Mouse (Mus musculus) bone marrow macrophage, adult 2 months (primary cell): ENCODE results near the gene Tle6. TPM values are rescaled to one million over a fixed set of nuclear protein-coding genes. Genes with fewer than 3 reads are reported as not detected.

ENCODE experiments used
- H3K27ac ChIP-seq: 2 replicates; pipeline ENCODE4 v1.5.1; 2012; ENCODE audit warnings: low read depth, low read length; ENCODE audit not compliant: insufficient read depth
- H3K4me1 ChIP-seq: 2 replicates; pipeline ENCODE4 v1.6.1; 2012; ENCODE audit warnings: low read length; ENCODE audit not compliant: control insufficient read depth, insufficient read depth
- H3K4me3 ChIP-seq: 2 replicates; pipeline ENCODE4 v1.5.1; 2012; ENCODE audit warnings: mild to moderate bottlenecking, low read length, moderate library complexity; ENCODE audit not compliant: insufficient read depth
- CTCF ChIP-seq: IDR thresholded peaks from 2 replicates; pipeline ENCODE4 v1.5.1; 2012; ENCODE audit warnings: low read depth, mild to moderate bottlenecking, low read length, moderate library complexity
- POLR2A ChIP-seq: IDR thresholded peaks from 2 replicates; pipeline ENCODE4 v1.6.1; 2012; ENCODE audit warnings: mild to moderate bottlenecking, low read depth, low read length, borderline replicate concordance
- polyA plus RNA-seq: library from polyadenylated mRNA; stranded (reverse); fragments of >200 nt; gene quantifications from 2 replicates; pipeline ENCODE4 v1.2.4, GENCODE M21; 2012; ENCODE audit not compliant: missing spikeins, insufficient read depth, insufficient read length

Gene Tle6
- polyA plus RNA-seq, 1 experiment = 47.9 TPM

DNA sequence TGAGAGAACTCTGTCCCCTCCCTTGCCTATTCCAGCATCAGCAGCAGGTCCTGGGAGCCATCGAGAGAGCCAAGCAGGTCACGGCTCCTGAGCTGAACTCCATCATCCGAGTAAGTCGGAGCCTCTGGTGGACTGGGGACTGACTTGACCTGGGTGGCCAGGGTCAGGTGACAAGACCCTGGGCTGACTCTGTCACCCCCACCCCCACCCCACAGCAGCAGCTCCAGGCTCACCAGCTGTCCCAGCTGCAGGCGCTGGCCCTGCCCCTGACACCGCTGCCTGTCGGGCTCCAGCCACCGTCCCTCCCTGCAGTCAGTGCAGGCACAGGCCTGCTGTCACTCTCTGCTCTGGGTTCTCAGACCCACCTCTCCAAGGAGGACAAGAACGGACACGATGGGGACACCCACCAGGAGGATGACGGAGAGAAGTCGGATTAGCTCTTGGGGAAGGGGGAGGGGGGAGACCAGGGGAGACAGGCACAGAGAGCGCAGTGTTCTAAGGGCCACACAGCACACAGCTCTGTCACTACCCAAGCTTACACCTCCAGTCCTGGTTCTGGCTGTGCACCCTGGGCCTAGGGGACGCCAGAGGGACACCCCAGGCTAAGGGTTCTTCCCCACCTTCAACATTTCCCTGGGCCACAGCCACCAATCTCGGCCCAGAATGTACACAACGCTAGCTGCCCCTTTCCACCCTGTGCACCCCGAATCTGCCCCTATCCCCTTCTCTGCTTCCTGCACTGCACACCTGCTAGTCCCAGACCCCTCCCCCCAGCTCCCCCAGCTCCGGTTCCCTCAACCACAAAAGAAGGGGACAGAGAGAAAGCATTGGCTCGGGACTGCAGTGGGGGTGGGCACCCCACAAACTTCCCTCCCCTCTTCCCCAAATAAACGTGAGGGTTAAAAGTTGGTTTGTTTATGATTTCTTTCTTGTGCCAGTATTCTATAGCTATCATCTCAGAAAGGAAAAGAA, 35.3 kb downstream of the Tle6 start:
- H3K4me1 ChIP-seq = peaks cover 11% of the 10 kb centered on the region
- TF ChIP-seq POLR2A (no peak), CTCF (no peak)
- H3K4me3 ChIP-seq = no peak overlapping the region
- no peak overlapping the region for H3K27ac ChIP-seq

DNA sequence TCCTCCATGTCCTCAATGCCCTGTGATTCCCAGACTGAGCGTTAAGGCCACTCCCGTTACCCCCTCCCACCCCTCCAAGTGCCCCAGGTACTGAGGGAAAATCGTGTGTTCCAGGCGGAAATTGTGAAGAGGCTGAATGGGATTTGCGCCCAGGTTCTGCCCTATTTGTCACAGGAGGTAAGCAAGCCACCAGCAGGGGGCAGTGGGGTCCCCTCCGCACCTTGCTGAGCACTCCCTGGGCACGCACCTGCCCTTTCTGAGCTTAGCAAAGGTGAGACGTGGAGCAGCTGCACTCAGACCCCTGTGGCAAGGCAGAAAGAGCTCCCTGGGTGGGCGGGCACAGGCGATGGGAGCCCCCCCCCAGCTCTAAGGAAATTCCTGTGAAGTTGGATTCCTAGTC, 36.1 kb downstream of the Tle6 start:
- TF ChIP-seq CTCF = peak; percentile 60
- TF ChIP-seq POLR2A = no peak
- Histone ChIP-seq H3K4me3 (no peak overlapping the region), H3K4me1 (peaks cover 11% of the 10 kb centered on the region), H3K27ac (no peak overlapping the region)

- H3K27ac ChIP-seq = no peak overlapping the region
Measured at GRCm38 (mm10) chr10:81564216-81564615, 36.7 kb downstream of the Tle6 start.

DNA sequence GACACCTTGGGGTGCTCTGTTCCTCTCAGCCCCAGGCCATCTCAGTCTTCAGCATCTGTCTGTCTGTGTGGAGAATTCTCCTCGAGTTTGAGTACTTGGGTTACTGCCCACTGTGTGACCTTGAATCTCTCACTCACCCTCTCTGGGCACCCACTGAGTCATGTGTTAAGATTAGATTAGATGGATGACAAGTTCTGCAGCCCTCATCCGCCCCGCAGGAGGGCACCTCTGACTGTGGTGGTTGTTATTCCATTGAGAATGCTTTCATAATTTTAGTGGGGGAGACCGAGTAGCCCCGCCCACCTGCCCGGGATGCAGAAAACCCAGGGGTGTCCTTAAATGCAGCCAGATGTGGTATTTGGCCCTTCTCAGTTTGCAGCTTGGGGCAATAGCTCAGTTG, 37.4 kb downstream of the Tle6 start:
- Histone ChIP-seq H3K27ac (no peak overlapping the region), H3K4me3 (no peak overlapping the region), H3K4me1 (peaks cover 11% of the 10 kb centered on the region)
- no peak for TF ChIP-seq CTCF
- TF ChIP-seq POLR2A = no peak

More at GRCm38 (mm10) chr10:81564216-81564615, 36.7 kb downstream of the Tle6 start:
- Histone ChIP-seq H3K4me1 (peaks cover 11% of the 10 kb centered on the region), H3K4me3 (no peak overlapping the region)
- TF ChIP-seq CTCF (no peak), POLR2A (no peak)

GRCm38 (mm10) chr10:81562411-81562810, 38.5 kb downstream of the Tle6 start:
- Histone ChIP-seq H3K4me1 (peaks cover 11% of the 10 kb centered on the region), H3K4me3 (no peak overlapping the region), H3K27ac (no peak overlapping the region)
- TF ChIP-seq CTCF (no peak), POLR2A (no peak)

DNA sequence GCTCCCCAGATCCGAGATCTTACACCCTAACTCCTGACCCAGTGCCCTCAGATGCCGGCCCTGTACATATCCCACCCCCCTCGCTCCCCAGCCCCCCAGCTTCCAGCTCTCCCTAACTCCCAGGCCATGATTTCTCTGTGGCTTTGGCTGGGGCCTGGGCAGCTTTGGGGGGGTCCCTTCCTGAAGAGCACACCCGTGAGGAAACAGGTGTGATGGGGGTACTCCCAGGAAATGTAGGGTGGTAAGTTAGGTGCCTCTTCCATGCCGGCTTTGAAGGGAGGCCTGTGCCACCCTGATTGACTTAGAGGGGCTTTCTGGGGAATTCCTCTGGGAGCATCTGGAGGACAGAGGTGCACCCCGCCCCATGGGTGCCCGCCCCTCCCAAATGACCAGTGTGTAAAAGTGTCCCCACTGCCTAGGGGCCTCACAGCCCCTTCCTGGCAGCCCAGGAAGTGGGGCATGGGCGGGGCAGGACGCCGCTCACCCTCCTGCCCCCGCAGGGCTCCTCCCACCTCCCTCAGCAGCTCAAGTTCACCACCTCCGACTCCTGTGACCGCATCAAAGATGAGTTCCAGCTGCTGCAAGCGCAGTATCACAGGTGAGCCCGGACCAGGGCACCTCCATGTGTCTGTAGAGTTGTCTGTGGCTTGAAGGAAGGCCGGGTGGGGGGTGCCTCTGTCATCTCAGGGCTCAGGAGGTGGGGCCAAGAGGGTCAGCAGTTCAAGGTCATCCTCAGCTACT, 40.0 kb downstream of the Tle6 start:
- peaks cover 11% of the 10 kb centered on the region for H3K4me1 ChIP-seq
- peak overlapping the region; percentile 87 for H3K4me3 ChIP-seq
- peak overlapping the region; percentile 73; the same call in 1 of the 2 replicates for H3K27ac ChIP-seq
- TF ChIP-seq CTCF (no peak), POLR2A (no peak)

DNA sequence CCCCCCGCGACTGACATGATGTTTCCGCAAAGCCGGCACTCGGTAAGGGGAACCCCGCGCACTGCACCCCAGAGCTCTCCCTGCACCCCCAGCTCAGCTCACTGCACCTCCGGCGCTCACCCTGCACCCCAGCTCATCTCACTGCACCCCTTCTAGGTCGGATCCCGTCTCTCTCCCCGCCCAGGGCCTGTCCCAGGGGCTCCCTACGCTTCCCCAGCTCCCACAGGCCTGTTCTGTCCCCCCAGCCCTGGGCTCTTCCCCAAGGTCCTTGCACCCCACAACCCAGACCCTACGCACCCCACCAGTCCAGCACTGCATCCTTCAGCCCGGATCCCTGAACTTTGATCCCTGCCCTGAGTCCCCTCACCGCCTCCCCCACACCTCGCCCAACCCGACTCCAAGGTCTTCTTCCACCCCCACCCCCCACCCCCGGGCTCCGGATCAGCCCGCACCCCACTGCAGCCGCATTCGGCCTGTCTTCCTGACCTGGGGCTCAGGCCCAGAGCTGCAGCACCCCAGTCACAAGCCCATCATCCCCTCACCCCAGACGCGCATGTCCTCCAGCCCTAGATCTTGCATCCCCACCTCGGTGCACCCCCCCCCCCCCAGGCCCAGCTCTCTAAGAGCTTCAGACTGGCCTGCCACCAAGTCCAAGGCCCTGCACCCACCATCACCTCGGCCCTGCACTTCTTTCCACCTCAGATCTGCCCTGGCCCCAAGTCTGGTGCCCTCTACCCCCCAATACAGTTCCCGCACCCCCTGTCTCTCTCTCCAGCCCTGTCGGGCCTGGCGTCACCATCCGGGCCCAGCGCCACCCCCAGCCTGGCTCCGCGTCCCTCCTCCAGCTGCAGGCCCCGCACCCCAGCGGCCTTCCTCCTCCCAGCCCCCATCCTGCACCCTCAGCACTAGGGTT, 41.0 kb downstream of the Tle6 start:
- Histone ChIP-seq H3K4me1 (peaks cover 11% of the 10 kb centered on the region), H3K27ac (peak overlapping the region; percentile 73), H3K4me3 (peak overlapping the region; percentile 87)
- no peak for TF ChIP-seq CTCF
- TF ChIP-seq POLR2A = no peak

DNA sequence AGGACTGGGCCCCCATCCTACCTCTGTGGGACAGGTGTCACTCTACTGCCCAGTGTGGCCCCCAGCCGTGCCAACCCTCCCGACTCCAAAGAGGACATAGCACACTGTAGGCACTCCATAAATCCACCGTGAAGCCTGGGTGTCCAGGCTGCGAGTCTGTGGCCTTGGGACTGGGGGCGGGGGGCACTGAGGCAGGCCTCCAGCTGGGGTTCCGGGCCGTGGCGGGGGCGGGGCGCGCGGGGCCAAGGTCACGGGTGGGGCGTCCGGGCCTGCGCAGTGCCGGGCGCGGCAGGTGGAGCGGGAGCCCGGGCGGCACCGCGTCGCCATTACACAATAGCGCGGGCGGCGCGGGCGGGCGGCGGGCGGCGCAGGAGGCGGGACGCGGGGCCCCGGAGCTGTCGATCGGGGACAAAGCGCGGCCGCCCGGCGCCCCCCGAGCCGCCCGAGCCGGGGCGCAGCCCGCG, 41.7 kb downstream of the Tle6 start, which contains the start of gene Aes:
TSS of gene Aes (plus strand) at position 326 of the 464 bp plus-strand sequence.
- TF ChIP-seq CTCF (no peak), POLR2A (no peak)
- Histone ChIP-seq H3K27ac (peak within 1 kb of the TSS; percentile 73), H3K4me1 (peaks cover 11% of the 10 kb centered on the region), H3K4me3 (peak within 1 kb of the TSS; percentile 87)

DNA sequence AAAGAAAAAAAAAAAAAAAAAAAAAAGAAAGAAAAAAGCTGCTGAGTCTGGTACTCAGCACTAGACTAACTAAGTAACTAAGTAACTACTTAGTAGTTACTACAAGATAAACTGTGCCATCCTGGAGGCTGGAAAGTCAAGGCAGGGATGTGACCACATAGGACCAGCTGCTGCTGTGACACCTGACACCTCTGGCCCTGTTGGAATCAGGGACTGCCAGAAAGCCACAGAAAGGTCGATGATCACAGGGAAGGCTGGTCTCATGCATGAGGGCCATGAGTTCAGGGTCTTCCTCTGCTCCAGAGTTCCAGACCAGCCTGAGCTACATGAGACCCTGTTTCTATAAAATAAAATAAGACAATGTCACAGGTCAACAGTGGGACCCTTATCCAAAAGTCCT, 43.4 kb downstream of the Tle6 start:
- Histone ChIP-seq H3K4me3 (no peak overlapping the region), H3K4me1 (peaks cover 9% of the 10 kb centered on the region), H3K27ac (no peak overlapping the region)
- TF ChIP-seq CTCF = no peak
- no peak for TF ChIP-seq POLR2A
